Mouse (Mus musculus) CH12.LX (cell line): ENCODE data around the gene Haus4. TPM values are rescaled to one million over a fixed set of nuclear protein-coding genes. Genes with fewer than 3 reads are reported as not detected.

Experiments used
- DNase-seq: peaks from one replicate; pipeline ENCODE4 v3.0.0-alpha.2; 2013; ENCODE audit errors: extremely low read depth
- H3K27ac ChIP-seq: 2 replicates; pipeline ENCODE4 v1.5.1; 2012; ENCODE audit warnings: low read depth, mild to moderate bottlenecking, control low read depth, moderate library complexity; ENCODE audit not compliant: insufficient read depth
- H3K27me3 ChIP-seq: replicated peaks from 2 replicates; pipeline ENCODE3; 2012; ENCODE audit warnings: inconsistent platforms
- H3K36me3 ChIP-seq, 2 experiments: replicated peaks in 1 of 2; 2 replicates each; pipeline versions ENCODE3 to v1.6.1; 2012; ENCODE audit warnings: inconsistent platforms in 1 of 2, low read length in 1 of 2, mild to moderate bottlenecking in 1 of 2, mixed read lengths in 1 of 2, moderate library complexity in 1 of 2; ENCODE audit not compliant: control insufficient read depth in 1 of 2, insufficient read depth in 1 of 2
- H3K4me1 ChIP-seq, 2 experiments: 2 replicates each; pipeline ENCODE4 v1.6.1; 2012; ENCODE audit warnings: inconsistent platforms in 1 of 2, moderate library complexity in 1 of 2; ENCODE audit not compliant: insufficient read depth in 2 of 2, control insufficient read depth in 1 of 2
- H3K4me2 ChIP-seq: 2 replicates; pipeline ENCODE4 v1.6.1; 2012; ENCODE audit warnings: low read depth, mild to moderate bottlenecking, control low read depth; ENCODE audit not compliant: poor library complexity, insufficient read depth, severe bottlenecking
- H3K4me3 ChIP-seq, 3 experiments: fragments of 150-350 bp in 1 of 3; sonication (generic) in 1 of 3; replicated peaks in 1 of 3; 2 replicates each; pipeline versions ENCODE3 to v1.5.1; 2011 to 2012; ENCODE audit warnings: low read depth in 2 of 3, low read length in 2 of 3, mild to moderate bottlenecking in 2 of 3, moderate library complexity in 2 of 3, control low read depth in 1 of 3, improper control_type of control experiment in 1 of 3, inconsistent platforms in 1 of 3, mixed read lengths in 1 of 3; ENCODE audit not compliant: poor library complexity in 1 of 3
- H3K79me2 ChIP-seq: replicated peaks from 2 replicates; pipeline ENCODE4 v1.6.1; 2012; ENCODE audit warnings: mild to moderate bottlenecking, moderate library complexity; ENCODE audit not compliant: control insufficient read depth, poor library complexity, insufficient read depth, severe bottlenecking; ENCODE audit errors: extremely low read depth
- H3K9ac ChIP-seq: 2 replicates; pipeline ENCODE4 v1.6.1; 2012; ENCODE audit warnings: low read depth, mild to moderate bottlenecking, control low read depth, moderate library complexity; ENCODE audit not compliant: insufficient read depth
- H3K9me3 ChIP-seq: replicated peaks from 2 replicates; pipeline ENCODE3; 2012; ENCODE audit warnings: low read length, inconsistent platforms, mixed read lengths
- BHLHE40 ChIP-seq: IDR thresholded peaks from 2 replicates; pipeline ENCODE4 v1.6.1; 2011; ENCODE audit warnings: mild to moderate bottlenecking, low read depth, low read length, improper control_type of control experiment
- CTCF ChIP-seq, 2 experiments: IDR thresholded peaks in 1 of 2; conservative IDR thresholded peaks in 1 of 2; 2 replicates each; pipeline ENCODE4 v1.5.1; 2011 to 2012; ENCODE audit warnings: low read depth in 2 of 2, low read length in 2 of 2, improper control_type of control experiment in 1 of 2, inconsistent platforms in 1 of 2, mild to moderate bottlenecking in 1 of 2, moderate library complexity in 1 of 2
- E2F4 ChIP-seq: IDR thresholded peaks from 2 replicates; pipeline ENCODE4 v1.6.1; 2011; ENCODE audit warnings: low read depth, low read length, improper control_type of control experiment; ENCODE audit not compliant: insufficient replicate concordance
- ELF1 ChIP-seq: IDR thresholded peaks from 2 replicates; pipeline ENCODE4 v1.6.1; 2014; ENCODE audit warnings: low read depth, mild to moderate bottlenecking, inconsistent platforms, low read length, improper control_type of control experiment
- GABPA ChIP-seq: IDR thresholded peaks from 2 replicates; pipeline ENCODE4 v1.6.1; 2012; ENCODE audit warnings: low read depth, low read length, improper control_type of control experiment, inconsistent platforms; ENCODE audit not compliant: insufficient replicate concordance
- JUN ChIP-seq: IDR thresholded peaks from 2 replicates; pipeline ENCODE4 v1.6.1; 2011; ENCODE audit warnings: low read depth, mild to moderate bottlenecking, low read length, improper control_type of control experiment, moderate library complexity; ENCODE audit not compliant: insufficient read depth
- MAFK ChIP-seq: IDR thresholded peaks from 2 replicates; pipeline ENCODE4 v1.6.1; 2011; ENCODE audit warnings: low read length, improper control_type of control experiment; ENCODE audit not compliant: insufficient replicate concordance
- MAZ ChIP-seq: IDR thresholded peaks from 2 replicates; pipeline ENCODE4 v1.6.1; 2012; ENCODE audit warnings: low read depth, mild to moderate bottlenecking, inconsistent platforms, low read length, improper control_type of control experiment, moderate library complexity
- MEF2A ChIP-seq: IDR thresholded peaks from 2 replicates; pipeline ENCODE4 v1.6.1; 2014; ENCODE audit warnings: low read depth, mild to moderate bottlenecking, inconsistent platforms, low read length, improper control_type of control experiment, borderline replicate concordance
- MXI1 ChIP-seq: IDR thresholded peaks from 2 replicates; pipeline ENCODE4 v1.6.1; 2011; ENCODE audit warnings: mild to moderate bottlenecking, low read depth, low read length, improper control_type of control experiment
- POLR2A ChIP-seq: IDR thresholded peaks from 2 replicates; pipeline ENCODE4 v1.6.1; 2011; ENCODE audit warnings: low read depth, mild to moderate bottlenecking, improper control_type of control experiment, low read length
- RCOR1 ChIP-seq: conservative IDR thresholded peaks from 2 replicates; pipeline ENCODE4 v1.6.1; 2012; ENCODE audit warnings: low read depth, mild to moderate bottlenecking, inconsistent platforms, low read length, improper control_type of control experiment
- ZKSCAN1 ChIP-seq: IDR thresholded peaks from 2 replicates; pipeline ENCODE4 v1.6.1; 2012; ENCODE audit warnings: low read depth, inconsistent platforms, low read length, improper control_type of control experiment, borderline replicate concordance
- dilution Hi-C: fragments of 300-500 bp; cut with MboI; formaldehyde crosslinking; loops from 2 replicates; pipeline ENCODE4 v1.14.3; 2020; ENCODE audit warnings: low sequenced_read_pairs; ENCODE audit not compliant: extremely low pct_unique_long_range_greater_than_20kb, extremely low pct_ligation_motif_present
- in situ Hi-C: fragments of 300-500 bp; cut with MboI; formaldehyde crosslinking; loops from 3 replicates; pipeline ENCODE4 v1.14.3; 2019; ENCODE audit warnings: low sequenced_read_pairs, low pct_ligation_motif_present, low pct_unique_long_range_greater_than_20kb, mixed read lengths
- polyA plus RNA-seq: library from polyadenylated mRNA; unstranded; fragments of >175 nt; gene quantifications from 2 replicates; pipeline ENCODE4 v1.2.1, GENCODE M21; 2012; ENCODE audit warnings: low read depth; ENCODE audit not compliant: insufficient read length
- total RNA-seq, 2 experiments: library from RNA; depleted of rRNA; stranded (reverse); fragments of 300-350 nt in 1 of 2; fragments of >200 nt in 1 of 2; gene quantifications; 2 replicates each; pipeline ENCODE4 v1.2.3; 2012 to 2014

Haus4 gene
- total and polyA plus RNA-seq, 3 experiments = 65.5 to 116 (median 94.3) TPM

GRCm38 (mm10) chr14:54544703-54545102 is 9.7 kb downstream of the Haus4 start:
- no peak overlapping the region for H3K27ac ChIP-seq
- H3K4me3 ChIP-seq = no peak overlapping the region
- peaks cover 65 to 85% of the 10 kb centered on the region in 2 experiments for H3K36me3 ChIP-seq
- dilution Hi-C loops = no loop called here
- no peaks in the 10 kb centered on the region for H3K79me2 ChIP-seq
- H3K27me3 ChIP-seq = no peaks in the 10 kb centered on the region
- no peaks in the 10 kb centered on the region for H3K4me1 ChIP-seq
- TF ChIP-seq MAFK (no peak), JUN (no peak)
- H3K4me2 ChIP-seq = no peak overlapping the region
- no peak for DNase-seq
- no peaks in the 10 kb centered on the region for H3K9me3 ChIP-seq
- in situ Hi-C loops = no loop called here
- no peak overlapping the region for H3K9ac ChIP-seq

GRCm38 (mm10) chr14:54540771-54541170 is 13.6 kb downstream of the Haus4 start:
- H3K27ac ChIP-seq = no peak overlapping the region
- TF ChIP-seq GABPA = no peak
- TF ChIP-seq BHLHE40 = no peak
- TF ChIP-seq POLR2A = no peak
- TF ChIP-seq MXI1 = no peak
- no peak for TF ChIP-seq ZKSCAN1
- no peak for TF ChIP-seq MEF2A
- no peak for TF ChIP-seq RCOR1
- TF ChIP-seq ELF1 = no peak
- no peak for TF ChIP-seq MAZ

GRCm38 (mm10) chr14:54538580-54538979 is 15.8 kb downstream of the Haus4 start:
- H3K4me3 ChIP-seq = no peak overlapping the region
- H3K27me3 ChIP-seq = no peaks in the 10 kb centered on the region
- H3K27ac ChIP-seq = no peak overlapping the region
- no peaks in the 10 kb centered on the region for H3K79me2 ChIP-seq
- in situ Hi-C loops = no loop called here
- H3K4me2 ChIP-seq = no peak overlapping the region
- no peak for DNase-seq
- TF ChIP-seq CTCF (conservative IDR thresholded peaks at IDR 0.05 in 1 of 2, IDR thresholded peaks at IDR 0.05 in 1 of 2; ENCODE audit: low read depth in 2 of 2, low read length in 2 of 2) (peak in 1 of 2 experiments; percentile 36; a peak in 2 of 4 replicates), E2F4 (no peak)
- TF ChIP-seq, all 38 proteins: peak for 1
- Histone ChIP-seq H3K9me3 (no peaks in the 10 kb centered on the region), H3K4me1 (no peaks in the 10 kb centered on the region), H3K36me3 (peaks cover 17 to 32% of the 10 kb centered on the region in 2 experiments), H3K9ac (no peak overlapping the region)
- dilution Hi-C loops = no loop called here

More at GRCm38 (mm10) chr14:54540771-54541170, 13.6 kb downstream of the Haus4 start:
- in situ Hi-C loops (no loop called here), dilution Hi-C loops (no loop called here)
- H3K79me2 ChIP-seq = no peaks in the 10 kb centered on the region
- H3K4me1 ChIP-seq = no peaks in the 10 kb centered on the region
- peaks cover 37 to 52% of the 10 kb centered on the region in 2 experiments for H3K36me3 ChIP-seq
- H3K4me3 ChIP-seq = no peak overlapping the region
- H3K9me3 ChIP-seq = no peaks in the 10 kb centered on the region
- no peak for DNase-seq
- no peak overlapping the region for H3K9ac ChIP-seq
- no peaks in the 10 kb centered on the region for H3K27me3 ChIP-seq
- H3K4me2 ChIP-seq = no peak overlapping the region
